Mouse (Mus musculus) stomach, embryonic 16.5 days (tissue): ENCODE measurements around the gene Stum. TPM values are rescaled to one million over a fixed set of nuclear protein-coding genes. Genes with fewer than 3 reads are reported as not detected.

Experiments used
- ATAC-seq: fragments of 200-750 bp; cut with Nextera tagmentation; 2 replicates; pipeline ENCODE4 v1.8.0; 2017; ENCODE audit warnings: moderate number of reproducible peaks, moderate TSS enrichment; ENCODE audit not compliant: insufficient read depth, low FRiP score
- H3K27ac ChIP-seq: fragments of 300-500 bp; sonication (generic); 2 replicates; pipeline ENCODE4 v1.5.1; 2014; ENCODE audit warnings: low read length
- H3K27me3 ChIP-seq: fragments of 300-500 bp; sonication (generic); 2 replicates; pipeline ENCODE4 v1.6.1; 2014; ENCODE audit warnings: low read length, control low read depth, mixed read lengths; ENCODE audit not compliant: control insufficient read depth, insufficient read depth
- H3K36me3 ChIP-seq: fragments of 300-500 bp; sonication (generic); 2 replicates; pipeline ENCODE4 v1.6.1; 2014; ENCODE audit warnings: low read length; ENCODE audit not compliant: control insufficient read depth, insufficient read depth
- H3K4me1 ChIP-seq: fragments of 300-500 bp; sonication (generic); 2 replicates; pipeline ENCODE4 v1.6.1; 2014; ENCODE audit warnings: low read length, control low read depth, mixed read lengths; ENCODE audit not compliant: control insufficient read depth, insufficient read depth
- H3K4me2 ChIP-seq: fragments of 300-500 bp; sonication (generic); 2 replicates; pipeline ENCODE4 v1.6.1; 2014; ENCODE audit warnings: low read depth, low read length, mixed read lengths
- H3K4me3 ChIP-seq: fragments of 300-500 bp; sonication (generic); replicated peaks from 2 replicates; pipeline ENCODE4 v1.5.1; 2014; ENCODE audit warnings: mild to moderate bottlenecking, low read length
- H3K9ac ChIP-seq: fragments of 300-500 bp; sonication (generic); 2 replicates; pipeline ENCODE4 v1.6.1; 2014; ENCODE audit warnings: low read length
- H3K9me3 ChIP-seq: fragments of 300-500 bp; sonication (generic); replicated peaks from 2 replicates; pipeline ENCODE4 v1.6.1; 2016; ENCODE audit warnings: low read length, control low read depth; ENCODE audit not compliant: control insufficient read depth
- WGBS: fragments of 180-500 bp; shearing (Covaris S2); extraction: QIAGEN DNeasy Blood & Tissue Kit; methylation state at CpG from one replicate; pipeline ENCODE4 v1.1.7; 2014; 5-methylcytosine and 5-hydroxymethylcytosine counted together
- polyA plus RNA-seq: library from polyadenylated mRNA; unstranded; fragments of >200 nt; fragmentation: Nextera tagmentation; extraction: Ambion mirVana; gene quantifications from 2 replicates; pipeline ENCODE4 v1.2.1, GENCODE M21; 2015

Gene Stum
- polyA plus RNA-seq, 1 experiment from 2014 or later = 1.5 TPM

DNA sequence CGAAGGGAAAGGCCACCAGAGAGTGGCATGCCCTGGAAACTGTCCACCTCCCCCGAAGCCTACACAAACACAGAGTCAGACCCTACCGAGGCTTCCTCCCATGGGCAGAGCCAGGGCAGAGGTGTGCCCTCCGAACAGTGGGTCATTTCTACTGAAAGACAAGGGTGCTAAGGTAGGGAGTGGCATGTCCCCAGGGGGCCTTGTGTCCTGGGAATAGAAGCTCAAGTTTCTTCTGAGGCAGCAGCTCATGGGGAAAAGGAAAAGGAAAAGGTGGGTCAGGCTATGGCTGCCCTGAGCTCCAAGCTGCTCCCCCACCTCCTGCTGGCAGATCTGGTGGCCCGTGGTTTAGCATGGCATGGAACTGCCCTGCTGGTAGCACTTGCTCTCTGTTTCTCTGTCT lies 73.5 kb downstream of the Stum start:
- Histone ChIP-seq H3K4me2 (no peak overlapping the region), H3K9me3 (no peaks in the 10 kb centered on the region), H3K4me1 (peaks cover 45% of the 10 kb centered on the region), H3K27me3 (no peaks in the 10 kb centered on the region), H3K4me3 (no peak overlapping the region), H3K9ac (no peak overlapping the region), H3K27ac (no peak overlapping the region), H3K36me3 (no peaks in the 10 kb centered on the region)
- 66% methylated on average over 5 of the region's 5 CpGs for WGBS
- ATAC-seq = no peak

DNA sequence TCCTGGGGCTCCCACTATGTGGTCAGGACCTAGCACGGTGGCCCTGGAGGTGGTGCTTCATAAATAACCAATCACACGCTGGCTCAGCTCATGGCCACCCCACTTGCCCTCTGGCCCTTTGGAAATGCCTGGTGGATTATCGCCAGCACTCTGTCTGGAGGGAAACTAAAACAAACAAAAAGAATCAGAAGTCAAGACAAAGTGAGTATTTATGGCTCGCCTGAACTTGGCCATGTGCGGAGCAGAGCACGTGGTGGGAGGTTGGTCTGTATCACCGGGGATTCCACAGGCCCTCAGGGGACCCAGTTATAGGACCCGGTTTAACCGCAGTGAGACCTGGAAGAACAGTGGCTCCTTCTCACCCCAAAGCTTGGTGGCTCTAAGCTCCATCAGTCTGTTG lies 74.5 kb downstream of the Stum start:
- no peak overlapping the region for H3K9ac ChIP-seq
- H3K36me3 ChIP-seq = no peaks in the 10 kb centered on the region
- H3K9me3 ChIP-seq = no peaks in the 10 kb centered on the region
- no peak overlapping the region for H3K4me3 ChIP-seq
- H3K27me3 ChIP-seq = no peaks in the 10 kb centered on the region
- peaks cover 54% of the 10 kb centered on the region for H3K4me1 ChIP-seq
- ATAC-seq = no peak; the same call in 1 of the 2 replicates
- no peak overlapping the region for H3K4me2 ChIP-seq
- 0 out of 2 replicates have a peak overlapping the region, but pooled peaks have one; percentile 7 for H3K27ac ChIP-seq
- 29% methylated on average over 9 of the region's 9 CpGs for WGBS

DNA sequence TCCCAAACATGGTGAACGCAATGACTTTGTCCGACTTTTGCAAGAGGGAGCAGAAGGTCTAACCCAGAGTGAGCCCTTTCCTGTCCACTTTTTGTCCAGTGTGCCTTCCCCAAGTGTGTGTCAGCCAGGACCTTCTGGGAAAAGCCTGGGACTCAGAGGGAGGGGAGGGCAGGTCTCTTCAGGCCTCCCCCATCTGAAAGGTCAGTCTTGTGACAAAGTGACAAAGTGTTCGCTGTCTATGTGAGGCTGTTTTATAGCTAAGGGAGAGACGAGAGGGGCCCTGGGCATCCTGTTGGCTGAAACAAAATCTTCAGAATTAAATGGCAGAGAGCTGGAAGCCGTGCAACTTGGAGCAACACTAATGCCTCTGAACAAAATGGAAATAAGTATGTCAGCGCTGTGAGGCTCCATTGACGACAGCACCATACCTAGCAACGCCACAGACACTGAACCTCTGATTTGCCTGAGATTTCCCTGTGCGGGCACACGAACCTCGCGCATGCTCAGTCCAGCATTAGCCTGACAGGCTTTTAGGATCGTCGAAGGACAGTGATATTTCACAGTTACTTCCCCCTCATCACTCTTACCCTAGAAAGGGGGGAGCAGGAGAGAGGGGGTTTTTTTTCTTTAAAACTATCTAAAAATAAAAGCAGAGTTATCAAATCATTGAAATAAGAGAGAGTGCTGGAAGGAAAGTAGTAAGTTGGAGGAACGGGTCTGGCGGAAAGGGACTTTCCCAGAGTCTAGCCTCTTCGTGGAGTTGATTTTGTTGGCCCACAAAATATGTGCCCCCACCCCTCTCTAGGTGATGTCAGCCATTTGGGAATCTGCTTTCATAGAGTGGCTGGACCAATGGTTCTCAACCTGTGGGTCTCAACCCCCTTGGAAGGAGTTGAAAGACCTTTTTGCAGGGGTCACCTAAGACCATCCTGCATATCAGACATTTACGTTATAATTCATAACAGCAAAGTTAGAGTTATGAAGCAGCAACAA lies 75.3 kb downstream of the Stum start:
- Histone ChIP-seq H3K27me3 (no peaks in the 10 kb centered on the region), H3K9ac (no peak overlapping the region), H3K9me3 (no peaks in the 10 kb centered on the region), H3K27ac (peak overlapping the region; percentile 86), H3K36me3 (no peaks in the 10 kb centered on the region), H3K4me3 (no peak overlapping the region), H3K4me1 (peaks cover 62% of the 10 kb centered on the region), H3K4me2 (peak overlapping the region; percentile 48; the same call in 1 of the 2 replicates)
- WGBS = 63% methylated on average over 18 of the region's 18 CpGs
- no peak for ATAC-seq

DNA sequence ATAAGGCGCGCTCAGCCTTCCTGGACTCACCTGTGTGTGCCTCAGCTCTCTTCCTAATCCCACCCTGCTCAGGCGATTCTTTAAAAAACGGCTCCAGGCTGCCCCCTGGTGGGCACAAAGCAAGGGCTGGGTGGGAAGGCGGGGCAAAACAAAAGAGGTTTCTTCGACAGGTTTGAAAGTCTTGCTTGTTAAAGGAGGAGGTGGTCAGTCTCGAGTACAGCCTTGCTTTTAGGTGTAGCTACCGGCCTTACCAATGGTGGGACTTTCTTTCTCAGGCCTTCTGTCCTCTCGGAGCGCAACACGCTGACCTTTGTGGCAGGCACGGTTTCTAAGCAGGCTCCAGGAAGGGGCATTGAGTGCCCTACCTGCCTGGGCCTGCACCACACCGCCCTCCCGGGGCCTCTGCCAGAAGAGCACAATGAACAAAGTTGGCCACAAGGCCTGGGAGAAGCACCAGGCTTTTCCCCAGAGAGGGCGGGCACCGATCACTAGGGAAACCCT lies 76.1 kb downstream of the Stum start:
- H3K4me3 ChIP-seq = peak overlapping the region; percentile 30
- H3K27me3 ChIP-seq = no peaks in the 10 kb centered on the region
- peak overlapping the region; percentile 65 for H3K9ac ChIP-seq
- peak; percentile 55 for ATAC-seq
- peaks cover 70% of the 10 kb centered on the region for H3K4me1 ChIP-seq
- 18% methylated on average over 16 of the region's 16 CpGs for WGBS
- H3K36me3 ChIP-seq = no peaks in the 10 kb centered on the region
- no peaks in the 10 kb centered on the region for H3K9me3 ChIP-seq
- peak overlapping the region; percentile 48 for H3K4me2 ChIP-seq
- peak overlapping the region; percentile 86 for H3K27ac ChIP-seq

DNA sequence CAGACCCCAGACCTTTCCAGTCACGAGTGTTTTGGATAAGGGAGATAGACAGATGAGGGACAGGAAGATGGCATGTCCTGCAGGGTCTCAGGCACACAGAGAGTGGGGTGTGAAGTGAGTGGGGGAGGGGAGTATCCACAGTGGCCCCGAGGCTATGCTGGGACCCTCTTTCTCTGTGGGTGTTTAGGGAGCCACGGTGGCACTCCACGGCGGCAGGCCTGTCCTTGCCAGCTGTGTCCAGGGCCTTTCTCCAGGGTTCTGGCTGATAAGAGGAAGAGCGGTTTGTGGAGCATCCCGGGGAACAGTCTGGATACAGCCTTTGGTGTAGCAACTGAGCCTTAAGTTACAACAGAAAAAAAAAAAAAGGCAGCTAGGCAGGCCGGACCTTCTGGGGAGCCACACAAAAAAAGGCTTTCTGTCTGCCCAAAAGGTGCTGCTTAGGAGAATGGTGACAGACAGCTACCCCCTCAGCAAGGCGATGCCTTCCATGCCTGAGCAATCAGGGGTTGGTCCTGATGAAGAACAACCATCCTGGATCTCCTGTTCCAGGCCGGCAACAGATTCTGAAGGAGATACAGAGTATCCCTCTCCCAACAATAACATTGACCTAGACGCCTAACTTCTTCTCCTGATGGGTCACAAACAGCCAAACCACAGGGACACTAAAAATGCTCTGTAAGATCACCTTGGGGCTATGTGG lies 76.8 kb downstream of the Stum start:
- Histone ChIP-seq H3K36me3 (no peaks in the 10 kb centered on the region), H3K9me3 (no peaks in the 10 kb centered on the region), H3K4me3 (no peak overlapping the region), H3K9ac (no peak overlapping the region; the same call in none of the 2 replicates), H3K27ac (peak overlapping the region; percentile 43; the same call in 1 of the 2 replicates), H3K4me1 (peaks cover 76% of the 10 kb centered on the region), H3K27me3 (no peaks in the 10 kb centered on the region), H3K4me2 (0 out of 2 replicates have a peak overlapping the region, but pooled peaks have one; percentile 48)
- WGBS = 78% methylated on average over 11 of the region's 11 CpGs
- no peak for ATAC-seq

DNA sequence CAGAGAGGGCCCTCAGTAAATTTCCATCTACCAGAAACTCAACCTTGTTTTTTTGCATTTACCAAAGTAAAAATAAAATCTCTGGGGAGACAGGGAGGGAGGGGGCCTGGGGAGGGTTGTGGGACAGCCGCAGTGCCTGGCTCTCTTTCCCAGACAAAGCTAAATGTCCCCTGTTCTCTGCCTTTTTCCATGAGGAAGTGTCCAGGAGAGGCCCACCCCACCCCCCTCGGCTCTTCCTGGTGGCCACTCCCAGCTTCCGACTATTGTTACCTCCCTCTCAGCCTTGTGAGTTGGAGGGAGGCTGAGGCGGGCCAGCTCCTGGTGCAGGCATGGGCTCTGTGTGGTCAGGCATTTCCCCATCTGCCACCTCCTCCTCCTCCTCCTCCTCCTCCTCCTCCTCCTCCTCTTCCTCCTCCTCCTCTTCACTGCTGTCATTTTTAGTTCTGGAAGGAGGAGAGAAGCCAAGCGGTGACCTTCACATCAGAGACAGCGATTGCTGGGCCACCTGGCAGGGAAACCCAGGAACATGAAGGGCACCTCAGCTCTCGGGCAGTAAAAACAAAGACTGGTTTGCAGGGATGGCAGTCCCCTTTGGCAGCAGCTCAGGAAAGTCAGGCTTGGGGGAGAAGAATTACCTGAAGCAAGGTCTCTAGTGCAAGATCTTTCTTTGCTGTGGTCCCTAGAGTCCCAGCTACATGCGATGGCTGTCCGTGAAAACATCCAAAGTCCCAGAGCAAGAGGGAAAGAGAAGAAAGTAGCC lies 77.5 kb downstream of the Stum start:
- peaks cover 78% of the 10 kb centered on the region for H3K4me1 ChIP-seq
- H3K9me3 ChIP-seq = no peaks in the 10 kb centered on the region
- H3K4me2 ChIP-seq = no peak overlapping the region
- H3K9ac ChIP-seq = 0 out of 2 replicates have a peak overlapping the region, but pooled peaks have one; percentile 2
- H3K27ac ChIP-seq = peak overlapping the region; percentile 94; the same call in 1 of the 2 replicates
- 79% methylated on average over 9 of the region's 9 CpGs for WGBS
- ATAC-seq = no peak
- H3K36me3 ChIP-seq = no peaks in the 10 kb centered on the region
- no peaks in the 10 kb centered on the region for H3K27me3 ChIP-seq
- H3K4me3 ChIP-seq = no peak overlapping the region

DNA sequence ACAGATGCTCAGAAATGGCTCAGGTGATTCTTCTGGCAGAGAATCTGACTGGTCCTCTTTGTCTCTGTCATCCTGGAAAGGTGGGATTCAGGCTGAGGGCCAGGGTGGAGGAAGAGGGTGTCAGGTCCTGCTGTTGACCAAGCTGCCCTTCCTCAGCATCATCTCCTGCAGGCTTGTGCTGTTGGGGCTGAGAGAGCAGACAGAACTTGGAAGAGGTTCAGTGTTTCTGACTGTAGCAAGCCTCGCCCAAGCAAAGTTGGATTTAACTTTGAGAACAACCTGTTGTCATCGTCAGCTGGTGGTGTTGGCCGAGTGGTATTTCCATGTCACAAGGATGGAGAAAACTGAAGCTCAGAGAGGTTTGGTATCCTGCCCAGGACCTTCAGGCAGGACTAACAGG lies 78.6 kb downstream of the Stum start:
- Histone ChIP-seq H3K36me3 (no peaks in the 10 kb centered on the region), H3K4me2 (peak overlapping the region; percentile 23), H3K4me1 (peaks cover 74% of the 10 kb centered on the region), H3K27me3 (no peaks in the 10 kb centered on the region), H3K4me3 (no peak overlapping the region), H3K27ac (peak overlapping the region; percentile 94), H3K9me3 (no peaks in the 10 kb centered on the region), H3K9ac (peak overlapping the region; percentile 24; the same call in 1 of the 2 replicates)
- ATAC-seq = no peak
- WGBS = 64% methylated on average over 3 of the region's 3 CpGs

DNA sequence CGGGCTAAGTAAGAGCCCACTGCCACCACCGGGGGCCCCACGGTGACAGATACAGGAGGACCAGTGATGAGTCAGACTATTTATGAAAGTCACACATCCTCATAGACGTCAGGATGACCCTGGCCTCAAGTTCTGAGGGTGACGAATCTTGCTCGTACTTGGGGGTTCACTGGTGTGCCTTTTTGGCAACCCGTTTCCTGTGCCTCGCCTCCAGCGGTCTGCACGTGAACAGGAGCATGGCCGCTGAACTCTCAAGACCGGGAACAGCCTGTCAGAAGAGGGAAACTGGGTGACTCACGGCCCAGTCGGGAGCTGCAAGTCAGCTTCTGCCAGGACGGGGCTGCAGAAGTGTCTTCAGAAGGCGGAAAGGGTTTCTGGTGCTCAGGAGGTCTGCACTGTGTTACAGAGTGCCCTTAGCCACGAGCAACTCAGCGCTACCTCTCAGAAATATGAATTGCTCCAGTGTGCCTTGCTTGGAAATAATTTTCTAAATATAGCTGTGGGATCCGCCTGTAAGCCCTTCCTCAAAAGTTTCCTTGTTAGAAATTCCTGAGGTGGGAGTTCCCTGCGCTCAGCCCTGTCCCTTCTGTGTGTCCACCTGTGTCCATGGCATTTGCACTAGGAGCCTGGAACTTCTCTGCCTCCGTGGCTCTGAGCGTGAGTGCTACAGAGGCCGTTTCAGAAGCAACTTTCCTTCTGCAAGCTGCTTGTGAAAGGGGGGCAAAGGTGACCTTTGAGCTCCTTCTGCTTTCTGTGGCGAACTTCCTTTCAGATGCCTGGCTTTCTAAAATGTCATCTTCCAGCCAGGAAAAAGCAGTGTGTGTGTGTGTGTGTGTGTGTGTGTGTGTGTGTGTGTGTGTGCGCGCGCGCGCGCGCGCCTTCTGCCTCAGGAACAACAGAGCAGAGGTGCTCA lies 79.4 kb downstream of the Stum start:
- Histone ChIP-seq H3K9ac (peak overlapping the region; percentile 24), H3K27me3 (no peaks in the 10 kb centered on the region), H3K4me3 (no peak overlapping the region; the same call in 1 of the 2 replicates), H3K9me3 (no peaks in the 10 kb centered on the region), H3K27ac (peak overlapping the region; percentile 94), H3K4me1 (peaks cover 66% of the 10 kb centered on the region), H3K36me3 (no peaks in the 10 kb centered on the region), H3K4me2 (peak overlapping the region; percentile 23)
- ATAC-seq = peak; percentile 56
- 25% methylated on average over 32 of the region's 32 CpGs for WGBS
